Mouse (Mus musculus) ES-Bruce4 (cell line): ENCODE measurements around the gene Kri1.

Experiments
- CTCF ChIP-seq: IDR thresholded peaks from one replicate; pipeline ENCODE4 v1.8.1; 2011; ENCODE audit warnings: low read depth, low read length
- EP300 ChIP-seq: IDR thresholded peaks from 2 replicates; pipeline ENCODE4 v1.6.1; 2011; ENCODE audit warnings: low read depth, low read length; ENCODE audit not compliant: insufficient read depth

DNA sequence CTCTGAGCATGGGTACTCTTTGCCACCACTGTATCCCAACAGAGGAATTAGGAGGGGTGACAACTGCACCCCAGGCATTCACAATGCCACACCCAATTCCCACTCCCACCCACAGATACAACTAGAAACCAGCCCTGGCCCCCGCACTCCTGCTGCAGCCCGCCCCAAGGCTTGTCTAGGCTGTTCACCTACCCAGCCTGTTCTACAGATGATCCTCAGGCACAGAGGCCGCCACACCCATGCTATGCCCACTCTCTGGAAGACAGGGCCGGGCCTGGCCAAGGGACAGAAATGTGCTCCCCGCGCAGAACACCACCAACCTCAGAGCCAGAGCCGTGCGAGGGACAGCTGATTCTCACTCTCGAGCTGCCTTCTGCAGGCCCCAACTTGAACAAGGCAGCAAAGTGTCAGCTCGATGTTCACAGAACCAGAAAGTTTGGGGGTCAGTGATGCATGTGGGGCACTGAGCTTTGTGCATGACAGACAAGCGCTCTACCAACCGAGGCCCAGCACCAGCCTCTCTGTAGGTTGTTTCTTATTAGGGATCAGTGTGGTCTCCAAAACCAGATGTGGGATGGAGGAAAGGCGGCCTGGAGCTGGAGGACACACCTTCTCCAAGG is 36.5 kb downstream of the Kri1 start:
- TF ChIP-seq CTCF (no peak), EP300 (no peak)
